In the genomic region with DNA sequence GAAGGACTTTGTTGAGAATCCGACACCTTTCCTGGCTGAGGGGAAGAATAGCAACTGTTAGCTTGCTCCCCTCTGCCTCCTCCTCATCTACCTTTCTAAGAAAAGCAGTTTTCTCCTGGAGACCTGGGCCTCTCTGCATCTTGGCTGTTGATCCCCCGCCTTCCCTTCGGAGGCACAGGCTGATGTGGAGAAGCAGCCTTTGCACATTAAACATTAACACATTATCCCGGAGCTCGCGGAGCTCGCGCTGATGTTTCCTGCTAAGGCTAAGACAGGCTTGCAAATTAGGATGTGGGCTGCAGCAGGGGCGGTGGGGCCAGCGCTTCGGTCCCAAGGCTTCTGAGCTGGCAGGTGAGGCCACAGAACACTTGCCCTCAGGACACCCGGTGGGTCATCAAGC, we compare ENCODE assay signal across 15 mouse cellular contexts.
A peak's percentile ranks its signal among the peaks of the same experiment; 100 is the strongest.
DNase-seq lines count a peak whose midpoint lies in the region; ATAC-seq lines count a peak whose summit lies in the region.
"Had no signal": no experiment of that assay in that cellular context is flagged by ENCODE, and none has a peak within 500 bp of the region (broad histone marks: within the 10 kb centered on the region; RNA-seq: fewer than 3 reads in every experiment).

No protein-coding gene starts in this region.

- H3K4me3 ChIP-seq in kidney, embryonic 16.5 days (ENCODE audit: low read length) = no peak overlapping the region
- H3K4me3 ChIP-seq: forebrain, embryonic 12.5 days; heart, embryonic 15.5 days had no signal

- peak; percentile 48 for DNase-seq in kidney, adult 18-20 months
- peak; percentile 43 for DNase-seq in right cerebral cortex, postnatal 25 days
- no peak for DNase-seq in right cerebral cortex, adult 2 months (ENCODE audit: low spot score in 2 of 2)
- peak; percentile 57 to 67 for DNase-seq in kidney, postnatal 4 days
- no peak for DNase-seq in urinary bladder, postnatal 10 days (ENCODE audit: low spot score)
- DNase-seq: adrenal gland, adult 2 months; cerebellum, adult 18-20 months; layer of hippocampus, postnatal 36 days had no signal

- no peak overlapping the region for H3K4me2 ChIP-seq in kidney, embryonic 16.5 days (replicated peaks; ENCODE audit: low read depth, low read length)
- H3K4me2 ChIP-seq: forebrain, embryonic 12.5 days; heart, embryonic 15.5 days had no signal

- no peaks in the 10 kb centered on the region for H3K27me3 ChIP-seq in kidney, embryonic 16.5 days (ENCODE audit: insufficient read depth, low read length)
- H3K27me3 ChIP-seq: forebrain, embryonic 12.5 days; heart, embryonic 15.5 days had no signal

- no peak for ATAC-seq in kidney, embryonic 16.5 days (ENCODE audit: low FRiP score, low TSS enrichment)
- ATAC-seq in megakaryocyte-erythroid progenitor cell, adult 5-6 weeks (replicated peaks; ENCODE audit: low FRiP score, low TSS enrichment, poor library complexity, severe bottlenecking) = no peak
- ATAC-seq: lung, postnatal 0 days had no signal

- no peak overlapping the region for H3K27ac ChIP-seq in kidney, embryonic 16.5 days (ENCODE audit: low read length)
- H3K27ac ChIP-seq: forebrain, embryonic 12.5 days; heart, embryonic 15.5 days; kidney, postnatal 0 days had no signal

- peaks cover 10% of the 10 kb centered on the region for H3K4me1 ChIP-seq in kidney, embryonic 16.5 days (ENCODE audit: insufficient read depth, low read length)

- 33% methylated on average over 12 of the region's 12 CpGs for WGBS in kidney, embryonic 16.5 days

- H3K36me3 ChIP-seq in kidney, embryonic 16.5 days (ENCODE audit: insufficient read depth, low read length) = no peaks in the 10 kb centered on the region
- H3K36me3 ChIP-seq: G1E; heart, embryonic 15.5 days had no signal

- no peaks in the 10 kb centered on the region for H3K9me3 ChIP-seq in kidney, embryonic 16.5 days (ENCODE audit: low read length)
- H3K9me3 ChIP-seq: forebrain, embryonic 12.5 days; G1E; heart, embryonic 15.5 days had no signal

- no peak overlapping the region for H3K9ac ChIP-seq in kidney, embryonic 16.5 days (replicated peaks; ENCODE audit: low read length)
- H3K9ac ChIP-seq: forebrain, embryonic 12.5 days; heart, embryonic 15.5 days had no signal

Comparison
In these comparisons a context has a peak if more than half of its experiments do, and no peak if none do; other contexts are left out.
1. DNase-seq: peak in kidney, adult 18-20 months (single experiment), right cerebral cortex, postnatal 25 days (single experiment) and kidney, postnatal 4 days (2 of 2); none in right cerebral cortex, adult 2 months (0 of 2) and urinary bladder, postnatal 10 days (single experiment).